Mouse (Mus musculus) thymus, adult 18-20 months (tissue): ENCODE measurements around the gene Tab2.
"Not testable (repeated sequence)": the region's sequence is repeated elsewhere in the genome, so short reads cannot be mapped to it uniquely, and the experiment has no call there.

ENCODE experiments used
- DNase-seq, 2 experiments: peaks; one replicate each; pipeline ENCODE4 v3.0.0; 2022; ENCODE audit warnings: mixed read lengths in 2 of 2

The Tab2 gene

DNA sequence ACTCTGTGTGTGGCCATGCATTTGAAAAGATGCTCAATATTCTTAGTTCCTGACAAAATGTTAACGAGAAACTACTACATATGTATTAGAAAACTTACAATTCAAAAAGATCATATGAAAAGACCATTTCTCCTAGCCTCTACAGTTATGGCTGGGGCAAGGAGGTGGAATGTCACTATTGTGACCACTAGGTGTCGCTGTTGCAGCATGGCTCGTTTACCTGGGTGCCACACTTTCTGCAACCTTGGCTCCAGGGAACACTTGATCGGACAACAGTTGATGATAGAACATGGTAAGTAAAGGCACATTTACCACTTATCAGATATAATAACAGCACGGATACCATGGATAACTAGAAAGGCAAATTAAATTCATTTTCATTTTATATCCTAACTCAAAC lies 72.5 kb downstream of the Tab2 start:
- DNase-seq = peak in 1 of 2 experiments; percentile 29

DNA sequence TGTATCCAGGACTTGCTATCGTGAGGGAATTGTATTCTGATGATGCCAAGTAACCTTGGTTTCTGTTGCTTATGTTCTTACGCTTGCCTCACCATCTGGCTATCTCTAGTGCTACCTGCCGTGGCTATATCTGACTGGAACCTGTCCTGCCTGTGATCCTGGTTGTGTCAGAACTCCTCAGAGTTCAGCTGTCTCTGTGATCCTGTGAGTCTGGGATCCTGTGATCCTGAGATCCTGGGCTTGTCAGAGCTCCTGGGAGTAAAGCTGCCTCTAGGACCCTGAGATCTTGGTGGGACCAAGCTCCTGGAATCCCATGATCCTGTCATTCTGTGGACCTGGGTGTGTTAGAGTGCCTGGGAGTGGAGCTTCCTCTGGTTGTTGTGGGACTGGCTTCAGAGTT lies 74.1 kb downstream of the Tab2 start:
- no peak for DNase-seq

DNA sequence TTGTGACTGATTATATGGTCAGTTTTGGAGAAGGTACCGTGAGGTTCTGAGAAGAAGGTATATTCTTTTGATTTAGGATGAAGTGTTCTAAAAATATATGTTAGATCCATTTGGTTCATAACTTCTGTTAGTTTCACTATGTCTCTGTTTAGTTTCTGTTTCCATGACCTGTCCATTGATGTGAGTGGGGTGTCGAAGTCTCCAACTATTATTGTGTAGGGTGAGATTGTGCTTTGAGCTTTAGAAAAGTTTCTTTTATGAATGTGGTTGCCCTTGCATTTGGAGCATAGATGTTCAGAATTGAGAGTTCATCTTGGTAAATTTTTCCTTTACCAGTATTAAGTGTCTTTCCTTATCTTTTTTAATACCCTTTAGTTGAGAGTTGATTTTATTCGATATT lies 75.7 kb downstream of the Tab2 start:
- DNase-seq = not testable (repeated sequence)

DNA sequence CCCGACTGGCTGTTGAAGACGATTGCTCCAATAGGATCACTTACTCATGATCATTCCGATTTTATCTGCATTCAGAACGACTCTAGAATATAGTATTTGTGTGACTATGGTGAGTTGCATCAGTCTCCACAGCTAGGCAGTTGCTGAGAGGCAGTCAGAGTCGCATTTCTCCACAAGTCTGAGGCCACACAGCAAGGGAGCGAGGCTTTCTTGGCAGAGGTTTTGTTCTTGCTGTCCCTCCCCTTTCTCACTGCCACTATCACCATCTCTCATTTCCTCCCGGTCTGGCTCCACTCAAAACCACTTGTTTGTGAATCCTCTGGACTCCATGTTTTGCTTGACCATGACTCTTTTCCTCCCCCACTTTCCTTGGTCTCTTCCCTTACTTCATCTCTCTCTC lies 81.8 kb downstream of the Tab2 start:
- no peak for DNase-seq

DNA sequence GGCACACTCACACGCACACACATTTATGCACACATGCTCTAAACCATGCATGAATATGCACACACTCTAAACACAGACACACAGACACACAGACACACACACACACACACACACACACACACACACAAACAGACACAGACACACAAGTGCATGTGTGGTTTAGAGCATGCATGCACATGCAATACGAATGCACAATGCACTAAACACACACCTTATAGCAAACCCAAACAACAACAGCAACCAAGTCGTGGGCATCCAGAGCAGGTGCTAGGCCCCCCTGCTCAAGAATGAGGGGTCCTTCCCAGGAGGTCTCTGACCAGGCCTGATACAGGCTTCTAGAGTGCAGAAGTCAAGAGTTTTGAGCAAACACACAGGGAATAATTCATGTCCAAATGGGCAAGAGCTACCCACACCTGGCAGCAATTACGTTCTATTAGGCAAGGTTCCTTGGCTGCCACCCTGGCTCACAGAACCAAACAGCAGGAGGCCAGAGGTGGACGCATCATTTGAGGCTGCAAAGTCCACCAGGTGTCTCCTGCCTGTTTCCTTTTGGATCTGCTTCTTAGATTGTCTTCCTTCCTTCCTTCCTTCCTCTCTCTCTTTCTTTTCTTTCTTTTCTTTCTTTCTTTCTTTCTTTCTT lies 84.5 kb downstream of the Tab2 start:
- no peak for DNase-seq

DNA sequence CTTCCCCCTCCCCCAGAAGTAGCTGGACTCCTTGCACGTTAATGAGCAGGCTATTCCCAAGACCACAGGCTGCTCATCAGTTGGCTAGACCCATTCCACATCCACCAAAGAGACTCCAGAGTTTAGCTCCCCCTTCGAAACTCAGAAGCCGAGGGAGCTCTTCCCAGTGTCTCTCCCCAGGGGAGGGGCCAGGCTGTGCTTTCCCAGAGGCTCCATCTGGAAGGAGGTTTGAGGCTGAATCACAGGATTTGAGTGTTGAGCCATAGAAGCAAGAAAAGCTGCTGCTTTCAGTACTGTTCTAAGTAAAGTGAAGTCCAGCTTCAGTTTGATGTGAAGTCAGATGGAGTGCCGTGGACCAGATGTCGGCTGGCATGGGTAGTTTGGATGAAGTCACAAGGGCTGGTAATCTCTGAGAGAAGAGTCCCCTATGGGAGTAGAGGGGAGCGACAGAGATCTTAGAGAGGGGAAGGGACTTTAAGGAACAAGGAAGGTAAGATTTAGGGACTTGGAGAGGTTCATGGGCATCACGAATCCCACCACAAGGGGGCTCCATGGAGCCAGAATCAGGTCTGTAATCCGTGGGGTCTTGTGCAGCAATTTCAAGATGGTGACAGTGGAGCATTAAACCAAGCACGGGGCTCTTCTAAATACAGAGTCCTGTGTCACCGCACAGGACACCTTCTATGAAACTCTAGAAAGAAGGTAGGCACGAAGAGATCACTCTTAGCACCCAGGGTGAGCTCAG lies 85.3 kb downstream of the Tab2 start:
- DNase-seq = no peak

DNA sequence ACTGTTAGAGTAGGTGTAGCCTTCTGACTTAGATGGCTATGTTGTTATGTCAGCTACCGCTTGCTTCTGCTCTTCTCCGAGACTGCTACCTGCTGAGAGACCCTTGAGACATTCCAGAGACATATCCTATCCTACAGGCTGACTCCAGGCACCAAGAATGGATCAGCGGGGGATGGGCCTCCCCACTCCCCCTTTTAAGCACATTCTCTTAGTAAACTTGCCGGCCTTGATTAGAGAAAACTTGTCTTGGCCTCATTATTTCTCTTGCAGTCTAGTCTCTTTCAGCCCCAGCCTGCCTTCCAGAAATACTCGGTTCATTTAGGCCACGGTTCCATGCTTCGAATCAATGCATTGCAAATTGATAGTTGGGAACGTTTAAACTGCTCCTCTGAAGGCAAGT lies 86.3 kb downstream of the Tab2 start:
- no peak for DNase-seq

DNA sequence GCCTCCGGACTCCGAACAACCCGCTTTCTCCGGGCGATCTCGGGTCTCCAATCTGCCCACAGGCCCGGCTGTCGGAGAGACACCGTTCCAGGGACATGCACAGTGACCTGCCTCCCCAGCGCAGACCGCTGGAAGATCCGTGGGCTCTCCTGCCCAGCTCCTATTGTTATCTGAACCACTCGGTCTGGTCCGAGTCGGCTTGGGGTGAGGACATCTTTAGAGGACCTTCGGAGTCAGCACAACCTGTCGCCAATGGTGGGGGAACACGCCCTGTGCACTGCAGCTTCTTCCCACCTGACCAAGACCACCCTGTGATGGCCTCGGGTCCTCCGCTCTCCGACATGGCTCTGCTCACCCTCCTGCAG lies 88.4 kb downstream of the Tab2 start:
- no peak for DNase-seq

DNA sequence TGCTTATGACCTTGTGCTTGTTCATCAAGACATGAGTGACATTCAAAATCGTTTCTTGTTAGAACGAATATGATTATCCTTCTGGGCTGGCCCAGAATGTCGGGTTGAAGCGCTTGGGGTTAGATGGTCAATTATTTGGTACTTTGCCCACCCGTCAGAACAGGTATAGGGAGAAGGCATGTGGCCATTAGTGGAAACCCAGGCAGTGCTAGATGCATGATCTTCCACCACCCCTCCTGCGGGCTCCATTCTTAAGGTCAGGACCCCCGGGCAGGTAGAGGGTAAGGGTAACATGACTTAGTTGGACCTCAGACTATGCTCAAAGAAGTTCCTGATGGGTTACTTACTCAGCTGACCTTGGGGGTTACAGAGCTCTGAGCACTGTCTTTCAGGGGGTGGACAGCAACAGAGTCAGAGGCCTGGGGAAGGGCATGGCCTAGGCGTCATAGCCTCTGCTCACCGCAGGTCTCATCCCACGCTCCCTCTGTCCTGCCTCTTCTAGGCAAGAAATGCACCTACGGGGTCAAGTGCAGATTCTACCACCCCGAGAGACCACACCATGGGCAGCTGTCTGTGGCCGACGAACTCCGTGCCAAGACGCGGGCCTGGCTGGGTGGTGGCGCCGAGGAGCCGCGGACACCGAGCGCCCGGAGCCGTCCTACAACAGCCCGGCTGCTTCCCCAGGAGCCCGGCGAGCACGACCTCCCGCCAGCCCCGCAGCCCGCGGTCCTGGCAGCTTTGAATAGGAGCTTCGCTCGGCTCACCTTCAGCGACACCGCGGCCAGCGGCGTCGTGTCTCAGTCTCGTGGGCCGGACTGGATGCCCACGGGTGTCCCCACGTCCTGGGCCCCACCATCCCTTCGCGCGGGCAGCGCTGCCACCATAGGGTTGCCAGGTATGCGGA lies 89.0 kb downstream of the Tab2 start:
- DNase-seq = no peak

DNA sequence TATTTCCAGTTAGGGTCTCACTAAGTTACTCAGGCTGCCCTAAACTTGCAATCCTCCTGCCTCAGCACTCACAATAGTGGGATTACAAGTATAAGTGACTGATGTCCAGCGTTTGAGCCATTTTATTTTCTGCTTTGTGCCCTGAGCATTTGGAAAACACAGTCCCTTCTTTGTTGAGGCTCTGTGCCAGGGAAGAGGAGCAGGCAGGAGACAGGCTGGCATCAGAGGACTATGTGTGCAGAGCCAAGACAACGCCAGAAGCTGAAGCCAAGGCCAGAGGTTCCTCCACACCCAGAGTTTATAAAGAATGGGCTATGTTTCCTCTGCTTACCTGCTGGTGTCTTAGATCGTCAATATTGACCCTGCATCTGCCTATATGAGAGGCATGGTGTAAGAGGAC lies 91.2 kb downstream of the Tab2 start:
- no peak for DNase-seq

DNA sequence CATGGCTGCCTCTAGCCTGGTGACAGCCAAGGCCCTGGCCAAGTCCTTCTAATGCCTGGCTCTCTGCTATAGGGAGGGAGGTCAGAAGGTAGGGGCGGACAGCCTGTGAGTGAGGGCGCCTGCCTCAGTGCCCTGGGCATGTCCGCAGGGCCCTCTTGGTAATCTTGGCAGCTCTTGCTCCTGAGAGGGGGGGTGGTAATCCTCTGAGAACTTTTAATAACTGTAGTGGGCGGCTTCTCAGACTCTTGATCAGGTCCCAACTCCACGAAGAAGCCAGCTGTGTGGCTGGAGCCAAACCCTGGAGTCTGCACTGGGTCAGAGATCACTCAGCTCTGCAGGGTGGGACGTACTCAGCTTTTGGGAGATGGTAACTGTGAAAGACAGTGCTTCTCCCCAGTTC lies 91.8 kb downstream of the Tab2 start:
- DNase-seq = no peak

DNA sequence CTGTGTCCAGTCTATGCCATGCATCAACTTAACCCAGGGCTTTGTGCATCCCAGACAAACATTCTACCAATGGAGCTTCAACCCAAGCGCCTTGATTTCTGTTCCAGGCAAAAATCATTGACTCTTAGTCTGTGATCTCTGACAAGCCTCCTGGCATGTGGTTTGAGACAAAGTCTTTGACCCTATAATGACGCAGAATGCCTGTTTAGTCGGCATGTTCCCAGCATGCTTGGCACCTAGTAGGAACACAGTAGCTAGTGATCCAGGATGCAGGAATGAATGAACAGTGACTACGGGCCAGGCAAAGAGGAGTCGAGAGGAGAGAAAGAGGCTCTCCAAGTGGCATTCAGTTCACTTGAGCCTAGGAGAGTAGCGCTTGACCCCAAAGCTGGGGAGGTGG lies 92.6 kb downstream of the Tab2 start:
- no peak for DNase-seq

DNA sequence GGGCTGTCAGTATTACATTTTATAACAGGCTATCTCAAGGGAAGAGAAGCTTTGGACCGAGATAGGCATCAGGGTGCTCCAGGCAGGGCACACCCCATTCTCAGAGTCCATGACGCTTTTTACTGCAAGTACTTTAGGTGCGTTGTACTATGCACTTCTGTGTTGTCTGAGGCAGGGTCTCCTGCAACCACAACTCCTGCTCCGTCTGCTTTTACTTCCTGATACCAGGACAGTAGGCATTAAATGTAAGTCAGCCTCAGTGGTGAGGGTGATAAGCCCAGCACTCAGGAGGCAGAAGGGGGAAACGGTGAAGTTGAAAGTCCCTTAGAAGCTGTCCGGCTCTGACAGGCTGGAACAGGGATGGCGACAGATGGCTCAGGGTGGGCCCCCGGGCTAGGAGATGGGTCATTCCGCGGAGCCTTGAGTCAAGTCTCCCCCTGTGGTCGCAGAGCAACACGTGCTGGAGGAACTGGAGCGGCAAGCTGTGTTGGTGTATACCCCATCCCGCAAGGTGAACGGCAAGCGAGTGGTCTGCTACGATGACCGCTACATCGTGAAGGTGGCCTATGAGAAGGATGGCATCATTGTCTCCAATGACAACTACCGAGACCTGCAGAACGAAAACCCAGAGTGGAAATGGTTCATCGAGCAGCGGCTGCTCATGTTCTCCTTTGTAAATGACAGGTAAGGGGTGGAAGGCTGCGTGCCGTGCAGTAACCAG lies 93.9 kb downstream of the Tab2 start:
- no peak for DNase-seq

DNA sequence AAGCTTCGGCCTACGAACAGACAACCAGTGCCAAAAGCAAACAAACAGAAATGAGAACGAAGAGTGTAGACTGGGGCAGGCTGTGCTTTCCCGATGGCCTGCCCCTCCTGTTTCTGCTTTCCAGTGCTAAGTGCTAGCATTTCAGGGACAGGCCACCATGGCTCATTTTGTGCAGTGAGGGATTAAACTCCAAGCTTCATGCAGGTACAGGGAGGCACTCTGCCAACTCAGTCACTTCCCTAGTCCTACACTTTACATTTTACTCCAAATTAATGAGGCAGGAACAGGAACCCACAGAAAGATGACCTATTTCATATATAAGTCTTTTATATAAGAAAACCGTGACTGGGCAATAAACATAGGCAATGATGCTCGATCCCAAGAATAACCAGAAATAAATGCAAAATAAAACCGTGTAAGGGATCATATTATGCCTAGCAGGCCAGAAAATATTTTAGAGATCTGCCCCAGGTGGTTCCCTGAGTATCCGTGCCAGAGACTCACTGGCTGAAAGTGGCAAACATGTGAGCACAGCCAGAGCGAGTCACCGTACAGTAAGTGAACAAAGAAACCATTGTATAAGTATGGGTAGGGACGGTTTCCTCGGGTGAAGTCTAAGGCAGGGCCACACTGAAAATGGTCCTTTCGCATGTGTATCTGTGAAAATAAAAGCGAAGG lies 94.6 kb downstream of the Tab2 start:
- no peak for DNase-seq

DNA sequence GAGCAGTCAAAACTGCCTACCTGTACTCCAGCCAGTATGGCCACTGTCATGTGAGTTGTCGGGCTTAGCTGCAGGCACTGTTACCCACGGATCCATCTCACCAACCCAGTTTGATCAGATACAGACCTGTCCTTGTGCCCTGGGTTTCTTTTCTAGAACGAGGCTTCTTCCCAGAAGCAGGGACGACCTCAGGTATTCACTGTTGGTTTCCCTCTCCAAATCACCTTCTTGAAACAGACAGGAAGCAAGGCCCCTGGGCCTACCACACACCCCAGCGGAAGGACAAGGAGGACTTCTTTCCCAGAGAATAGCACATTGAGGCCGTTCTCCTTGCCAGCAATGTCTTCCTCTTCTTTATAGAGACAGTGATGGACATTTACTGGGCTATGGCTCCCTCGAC lies 95.5 kb downstream of the Tab2 start:
- no peak for DNase-seq
